Mouse (Mus musculus): Measurements from ENCODE around the gene Rmnd5a. TPM values are rescaled to one million over a fixed set of nuclear protein-coding genes. Genes with fewer than 3 reads are reported as not detected.

The Rmnd5a gene
- polyA plus RNA-seq, 1 experiment from 2014 or later, result 12.2 TPM

GRCm38 (mm10) chr6:71390496-71390895 lies 49.9 kb downstream of the Rmnd5a start:
- peaks cover 54% of the 10 kb centered on the region for H3K36me3 ChIP-seq (ENCODE audit: control insufficient read depth, insufficient read depth)
- H3K27me3 ChIP-seq (replicated peaks; ENCODE audit: control insufficient read depth, insufficient read depth, low read length), result no peaks in the 10 kb centered on the region
- 96% methylated on average over 2 of the region's 2 CpGs for WGBS
- H3K4me1 ChIP-seq (replicated peaks; ENCODE audit: control insufficient read depth, insufficient read depth, low read length), result no peaks in the 10 kb centered on the region
- H3K9ac ChIP-seq (ENCODE audit: low read depth, low read length), result no peak overlapping the region
- TF ChIP-seq CTCF (IDR thresholded peaks at IDR 0.05; ENCODE audit: low read depth), result no peak
- no peak overlapping the region for H3K4me2 ChIP-seq (replicated peaks; ENCODE audit: low read depth)
- no peak for ATAC-seq
- no peaks in the 10 kb centered on the region for H3K9me3 ChIP-seq (ENCODE audit: control insufficient read depth)
- H3K4me3 ChIP-seq (ENCODE audit: low read depth, low read length), result no peak overlapping the region
- H3K27ac ChIP-seq (ENCODE audit: low read depth, low read length), result no peak overlapping the region

- no peak overlapping the region for H3K9ac ChIP-seq (ENCODE audit: low read depth, low read length)
- H3K4me1 ChIP-seq (replicated peaks; ENCODE audit: control insufficient read depth, insufficient read depth, low read length), result no peaks in the 10 kb centered on the region
- H3K4me3 ChIP-seq (ENCODE audit: low read depth, low read length), result no peak overlapping the region
- no peaks in the 10 kb centered on the region for H3K36me3 ChIP-seq (ENCODE audit: control insufficient read depth, insufficient read depth)
- WGBS, result 87% methylated on average over 5 of the region's 5 CpGs
- H3K9me3 ChIP-seq (ENCODE audit: control insufficient read depth), result no peaks in the 10 kb centered on the region
- H3K4me2 ChIP-seq (replicated peaks; ENCODE audit: low read depth), result no peak overlapping the region
- H3K27ac ChIP-seq (ENCODE audit: low read depth, low read length), result no peak overlapping the region
- H3K27me3 ChIP-seq (replicated peaks; ENCODE audit: control insufficient read depth, insufficient read depth, low read length), result no peaks in the 10 kb centered on the region
- no peak for ATAC-seq
- TF ChIP-seq CTCF (IDR thresholded peaks at IDR 0.05; ENCODE audit: low read depth), result no peak
Observed at GRCm38 (mm10) chr6:71381654-71382053, 58.8 kb downstream of the Rmnd5a start.

GRCm38 (mm10) chr6:71376711-71377110 lies 63.7 kb downstream of the Rmnd5a start:
- TF ChIP-seq CTCF (IDR thresholded peaks at IDR 0.05; ENCODE audit: low read depth), result no peak
- no peaks in the 10 kb centered on the region for H3K9me3 ChIP-seq (ENCODE audit: control insufficient read depth)
- no peak overlapping the region for H3K9ac ChIP-seq (ENCODE audit: low read depth, low read length)
- H3K4me1 ChIP-seq (replicated peaks; ENCODE audit: control insufficient read depth, insufficient read depth, low read length), result no peaks in the 10 kb centered on the region
- no peak overlapping the region for H3K27ac ChIP-seq (ENCODE audit: low read depth, low read length)
- 95% methylated on average over 13 of the region's 13 CpGs for WGBS
- no peaks in the 10 kb centered on the region for H3K36me3 ChIP-seq (ENCODE audit: control insufficient read depth, insufficient read depth)
- no peak overlapping the region for H3K4me2 ChIP-seq (replicated peaks; ENCODE audit: low read depth)
- ATAC-seq, result no peak
- no peak overlapping the region for H3K4me3 ChIP-seq (ENCODE audit: low read depth, low read length)
- no peaks in the 10 kb centered on the region for H3K27me3 ChIP-seq (replicated peaks; ENCODE audit: control insufficient read depth, insufficient read depth, low read length)

GRCm38 (mm10) chr6:71374921-71375320 lies 65.5 kb downstream of the Rmnd5a start:
- no peak for TF ChIP-seq CTCF (IDR thresholded peaks at IDR 0.05; ENCODE audit: low read depth)
- no peaks in the 10 kb centered on the region for H3K27me3 ChIP-seq (replicated peaks; ENCODE audit: control insufficient read depth, insufficient read depth, low read length)
- H3K4me3 ChIP-seq (ENCODE audit: low read depth, low read length), result no peak overlapping the region
- H3K4me2 ChIP-seq (replicated peaks; ENCODE audit: low read depth), result no peak overlapping the region
- no peak for ATAC-seq
- 83% methylated on average over 2 of the region's 2 CpGs for WGBS
- no peak overlapping the region for H3K9ac ChIP-seq (ENCODE audit: low read depth, low read length)
- no peaks in the 10 kb centered on the region for H3K36me3 ChIP-seq (ENCODE audit: control insufficient read depth, insufficient read depth)
- no peak overlapping the region for H3K27ac ChIP-seq (ENCODE audit: low read depth, low read length)
- H3K9me3 ChIP-seq (ENCODE audit: control insufficient read depth), result no peaks in the 10 kb centered on the region
- H3K4me1 ChIP-seq (replicated peaks; ENCODE audit: control insufficient read depth, insufficient read depth, low read length), result no peaks in the 10 kb centered on the region

- Histone ChIP-seq H3K27ac (ENCODE audit: low read depth, low read length) (no peak overlapping the region), H3K4me2 (replicated peaks; ENCODE audit: low read depth) (no peak overlapping the region), H3K4me3 (ENCODE audit: low read depth, low read length) (no peak overlapping the region), H3K36me3 (ENCODE audit: control insufficient read depth, insufficient read depth) (no peaks in the 10 kb centered on the region), H3K4me1 (replicated peaks; ENCODE audit: control insufficient read depth, insufficient read depth, low read length) (no peaks in the 10 kb centered on the region), H3K9ac (ENCODE audit: low read depth, low read length) (no peak overlapping the region), H3K9me3 (ENCODE audit: control insufficient read depth) (no peaks in the 10 kb centered on the region), H3K27me3 (replicated peaks; ENCODE audit: control insufficient read depth, insufficient read depth, low read length) (no peaks in the 10 kb centered on the region)
- ATAC-seq, result no peak
- TF ChIP-seq CTCF (IDR thresholded peaks at IDR 0.05; ENCODE audit: low read depth), result no peak
- 89% methylated on average over 19 of the region's 19 CpGs for WGBS
Observed at GRCm38 (mm10) chr6:71374311-71374829, 66.1 kb downstream of the Rmnd5a start.

- H3K4me2 ChIP-seq (replicated peaks; ENCODE audit: low read depth), result no peak within 1 kb of the TSS
- H3K27ac ChIP-seq (ENCODE audit: low read depth, low read length), result no peak within 1 kb of the TSS
- no peak for TF ChIP-seq CTCF (IDR thresholded peaks at IDR 0.05; ENCODE audit: low read depth)
- no peak within 1 kb of the TSS for H3K9ac ChIP-seq (ENCODE audit: low read depth, low read length)
- no peak for ATAC-seq
- 77% methylated on average over 14 of the region's 14 CpGs for WGBS
- H3K4me1 ChIP-seq (replicated peaks; ENCODE audit: control insufficient read depth, insufficient read depth, low read length), result no peaks in the 10 kb centered on the region
- H3K4me3 ChIP-seq (ENCODE audit: low read depth, low read length), result no peak within 1 kb of the TSS
- H3K36me3 ChIP-seq (ENCODE audit: control insufficient read depth, insufficient read depth), result no peaks in the 10 kb centered on the region
- H3K9me3 ChIP-seq (ENCODE audit: control insufficient read depth), result no peaks in the 10 kb centered on the region
- H3K27me3 ChIP-seq (replicated peaks; ENCODE audit: control insufficient read depth, insufficient read depth, low read length), result no peaks in the 10 kb centered on the region
Observed at GRCm38 (mm10) chr6:71373249-71373775, 67.1 kb downstream of the Rmnd5a start, which contains the start of gene Cd8a. TSS of gene Cd8a (plus strand) at chr6:71373427.
